Mouse (Mus musculus): ENCODE results near the gene Sp9. TPM values are rescaled to one million over a fixed set of nuclear protein-coding genes. Genes with fewer than 3 reads are reported as not detected.

Sp9 gene
- total and polyA plus RNA-seq, 3 experiments, result not detected

- intact Hi-C loops (cut with DNase I), result no loop called here
- no peaks in the 10 kb centered on the region for H3K4me1 ChIP-seq (ENCODE audit: control insufficient read depth, insufficient read depth, low read length)
Observed at GRCm38 (mm10) chr2:73268281-73268680, 3.4 kb upstream of the Sp9 start.

GRCm38 (mm10) chr2:73268836-73269395 lies 2.8 kb upstream of the Sp9 start:
- Histone ChIP-seq H3K79me2 (replicated peaks; ENCODE audit: control insufficient read depth, insufficient read depth, low read length) (no peaks in the 10 kb centered on the region), H3K36me3 (ENCODE audit: control insufficient read depth, insufficient read depth, low read length) (no peaks in the 10 kb centered on the region; the same call in 1 of the 2 replicates), H3K4me3 (no peak overlapping the region), H3K27ac (no peak overlapping the region), H3K4me1 (ENCODE audit: control insufficient read depth, insufficient read depth, low read length) (no peaks in the 10 kb centered on the region), H3K9ac (ENCODE audit: low read depth, low read length) (no peak overlapping the region), H3K27me3 (ENCODE audit: control insufficient read depth, insufficient read depth, low read length) (peaks cover 47% of the 10 kb centered on the region)
- TF ChIP-seq POLR2A (IDR thresholded peaks at IDR 0.05; ENCODE audit: insufficient read depth, low read depth, low read length) (no peak), EP300 (IDR thresholded peaks at IDR 0.05; ENCODE audit: insufficient read depth, low read depth, low read length) (no peak), CTCF (IDR thresholded peaks at IDR 0.05) (no peak)
- no peak for DNase-seq
- intact Hi-C loops (cut with DNase I), result no loop called here
- 23% methylated on average over 8 of the region's 8 CpGs for WGBS

More at GRCm38 (mm10) chr2:73268281-73268680, 3.4 kb upstream of the Sp9 start:
- no peak overlapping the region for H3K4me3 ChIP-seq
- H3K79me2 ChIP-seq (replicated peaks; ENCODE audit: control insufficient read depth, insufficient read depth, low read length), result no peaks in the 10 kb centered on the region
- DNase-seq, result no peak
- peaks cover 43% of the 10 kb centered on the region for H3K27me3 ChIP-seq (ENCODE audit: control insufficient read depth, insufficient read depth, low read length)
- TF ChIP-seq EP300 (IDR thresholded peaks at IDR 0.05; ENCODE audit: insufficient read depth, low read depth, low read length) (no peak), CTCF (IDR thresholded peaks at IDR 0.05) (no peak), POLR2A (IDR thresholded peaks at IDR 0.05; ENCODE audit: insufficient read depth, low read depth, low read length) (no peak)
- H3K36me3 ChIP-seq (ENCODE audit: control insufficient read depth, insufficient read depth, low read length), result no peaks in the 10 kb centered on the region; the same call in 1 of the 2 replicates
- WGBS, result 15% methylated on average over 12 of the region's 12 CpGs
- no peak overlapping the region for H3K9ac ChIP-seq (ENCODE audit: low read depth, low read length)
- no peak overlapping the region for H3K27ac ChIP-seq

GRCm38 (mm10) chr2:73269666-73270065 lies 2.1 kb upstream of the Sp9 start:
- H3K36me3 ChIP-seq (ENCODE audit: control insufficient read depth, insufficient read depth, low read length), result no peaks in the 10 kb centered on the region; the same call in 1 of the 2 replicates
- WGBS, result 2% methylated on average over 17 of the region's 17 CpGs
- H3K79me2 ChIP-seq (replicated peaks; ENCODE audit: control insufficient read depth, insufficient read depth, low read length), result no peaks in the 10 kb centered on the region
- H3K27ac ChIP-seq, result no peak overlapping the region
- H3K4me1 ChIP-seq (ENCODE audit: control insufficient read depth, insufficient read depth, low read length), result no peaks in the 10 kb centered on the region; the same call in 1 of the 2 replicates
- no peak overlapping the region for H3K9ac ChIP-seq (ENCODE audit: low read depth, low read length)
- H3K27me3 ChIP-seq (ENCODE audit: control insufficient read depth, insufficient read depth, low read length), result peaks cover 48% of the 10 kb centered on the region
- intact Hi-C loops (cut with DNase I), result loop anchor here (10.0 kb wide), 2 partner anchors 295 to 1425 kb away; partner anchors contain the start of genes Hoxd10 and Hoxd9
- H3K4me3 ChIP-seq, result no peak overlapping the region
- DNase-seq, result no peak
- TF ChIP-seq EP300 (IDR thresholded peaks at IDR 0.05; ENCODE audit: insufficient read depth, low read depth, low read length) (no peak), CTCF (IDR thresholded peaks at IDR 0.05) (no peak), POLR2A (IDR thresholded peaks at IDR 0.05; ENCODE audit: insufficient read depth, low read depth, low read length) (no peak)

- DNase-seq, result no peak
- H3K9ac ChIP-seq (ENCODE audit: low read depth, low read length), result no peak overlapping the region
- no peak for TF ChIP-seq CTCF (IDR thresholded peaks at IDR 0.05)
- no peak for TF ChIP-seq POLR2A (IDR thresholded peaks at IDR 0.05; ENCODE audit: insufficient read depth, low read depth, low read length)
- TF ChIP-seq EP300 (IDR thresholded peaks at IDR 0.05; ENCODE audit: insufficient read depth, low read depth, low read length), result no peak
- intact Hi-C loops (cut with DNase I), result loop anchor here (10.0 kb wide), 2 partner anchors 295 to 1425 kb away; partner anchors contain the start of genes Hoxd10 and Hoxd9
- H3K27me3 ChIP-seq (ENCODE audit: control insufficient read depth, insufficient read depth, low read length), result peaks cover 48% of the 10 kb centered on the region
- H3K79me2 ChIP-seq (replicated peaks; ENCODE audit: control insufficient read depth, insufficient read depth, low read length), result no peaks in the 10 kb centered on the region
- no peaks in the 10 kb centered on the region; the same call in 1 of the 2 replicates for H3K4me1 ChIP-seq (ENCODE audit: control insufficient read depth, insufficient read depth, low read length)
- no peaks in the 10 kb centered on the region; the same call in 1 of the 2 replicates for H3K36me3 ChIP-seq (ENCODE audit: control insufficient read depth, insufficient read depth, low read length)
- no peak overlapping the region for H3K4me3 ChIP-seq
- 8% methylated on average over 14 of the region's 14 CpGs for WGBS
- no peak overlapping the region for H3K27ac ChIP-seq
Observed at GRCm38 (mm10) chr2:73270071-73270592, 1.6 kb upstream of the Sp9 start.

GRCm38 (mm10) chr2:73270593-73271458 lies 899 bp upstream of the Sp9 start:
- Histone ChIP-seq H3K4me3 (no peak overlapping the region), H3K36me3 (ENCODE audit: control insufficient read depth, insufficient read depth, low read length) (no peaks in the 10 kb centered on the region; the same call in 1 of the 2 replicates), H3K4me1 (ENCODE audit: control insufficient read depth, insufficient read depth, low read length) (no peaks in the 10 kb centered on the region; the same call in 1 of the 2 replicates), H3K9ac (ENCODE audit: low read depth, low read length) (no peak overlapping the region), H3K27me3 (ENCODE audit: control insufficient read depth, insufficient read depth, low read length) (peaks cover 47% of the 10 kb centered on the region), H3K27ac (no peak overlapping the region), H3K79me2 (replicated peaks; ENCODE audit: control insufficient read depth, insufficient read depth, low read length) (no peaks in the 10 kb centered on the region)
- intact Hi-C loops (cut with DNase I), result loop anchor here (10.0 kb wide), 2 partner anchors 296 to 1424 kb away; partner anchors contain the start of genes Hoxd10 and Hoxd9
- 6% methylated on average over 38 of the region's 38 CpGs for WGBS
- DNase-seq, result peak in 1 of 2 experiments; percentile 54
- TF ChIP-seq POLR2A (IDR thresholded peaks at IDR 0.05; ENCODE audit: insufficient read depth, low read depth, low read length) (no peak), CTCF (IDR thresholded peaks at IDR 0.05) (no peak), EP300 (IDR thresholded peaks at IDR 0.05; ENCODE audit: insufficient read depth, low read depth, low read length) (no peak)

Measured in heart, adult 2 months (tissue).